Mouse (Mus musculus) gastrocnemius, postnatal 25 days (tissue): ENCODE measurements around the gene RPS10-NUDT3. TPM values are rescaled to one million over a fixed set of nuclear protein-coding genes. Genes with fewer than 3 reads are reported as not detected.
A peak's percentile ranks its signal among the peaks of the same experiment; 100 is the strongest.

Experiments
- DNase-seq: peaks from one replicate; pipeline ENCODE4 v3.0.0; 2022
- total RNA-seq, 2 experiments: library from RNA; stranded (reverse); gene quantifications; 1 replicate in 1 of 2; 2 replicates in 1 of 2; pipeline ENCODE4 v1.2.3; 2021

The RPS10-NUDT3 gene
- total RNA-seq, 2 experiments from 2014 or later: not detected

- no peak for DNase-seq
Measured at GRCm38 (mm10) chr17:27554062-27554960, 80.7 kb downstream of the RPS10-NUDT3 start.

DNA sequence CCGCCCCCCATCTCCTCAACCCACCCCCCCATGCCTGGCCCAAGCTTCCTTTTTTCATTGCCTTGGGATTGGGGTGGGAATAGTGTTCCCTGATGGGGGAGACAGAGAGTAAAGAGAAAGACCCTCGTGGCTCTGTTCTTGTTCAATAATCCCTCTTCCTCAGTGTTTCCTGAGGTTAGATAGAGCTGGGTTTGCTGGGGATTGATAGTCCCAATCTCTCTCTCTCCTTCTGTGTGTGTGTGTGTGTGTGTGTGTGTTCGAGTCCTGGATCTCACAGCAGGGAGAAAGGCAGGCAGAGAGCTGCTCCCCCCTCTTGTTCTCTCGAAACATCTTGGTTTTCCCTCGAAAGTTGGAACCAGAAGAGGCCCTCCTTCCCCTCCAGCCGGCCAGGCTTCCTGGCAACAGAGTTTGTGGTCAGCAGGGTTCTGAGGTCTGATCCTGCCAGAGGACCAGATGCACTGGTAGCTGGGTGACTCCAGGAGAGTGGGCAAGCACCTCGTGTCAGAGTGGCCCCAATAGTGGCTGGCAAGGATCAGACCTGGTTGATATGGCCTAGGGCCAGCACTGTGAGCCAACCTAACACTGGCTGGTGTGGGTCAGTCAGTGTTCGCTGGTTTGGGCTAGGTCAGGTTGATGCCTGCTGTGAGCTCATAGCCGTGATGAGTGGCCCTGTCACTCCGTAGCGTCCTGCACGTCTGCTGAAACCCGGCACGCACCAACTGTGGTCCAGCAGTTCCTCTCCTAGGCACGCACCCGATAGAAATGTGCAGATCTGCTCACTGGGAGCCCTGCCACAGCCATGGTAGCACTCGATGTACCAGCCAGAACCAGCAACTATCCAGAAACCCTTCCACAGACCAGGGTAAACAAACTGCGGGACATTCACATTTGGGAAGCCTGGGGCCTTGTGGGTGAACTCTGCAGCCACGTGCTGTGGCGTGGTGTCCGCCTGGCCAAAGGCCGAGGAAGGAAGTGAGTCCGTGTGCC lies 82.5 kb downstream of the RPS10-NUDT3 start:
- peak; percentile 40 for DNase-seq

GRCm38 (mm10) chr17:27551393-27551940 lies 83.6 kb downstream of the RPS10-NUDT3 start:
- no peak for DNase-seq

DNA sequence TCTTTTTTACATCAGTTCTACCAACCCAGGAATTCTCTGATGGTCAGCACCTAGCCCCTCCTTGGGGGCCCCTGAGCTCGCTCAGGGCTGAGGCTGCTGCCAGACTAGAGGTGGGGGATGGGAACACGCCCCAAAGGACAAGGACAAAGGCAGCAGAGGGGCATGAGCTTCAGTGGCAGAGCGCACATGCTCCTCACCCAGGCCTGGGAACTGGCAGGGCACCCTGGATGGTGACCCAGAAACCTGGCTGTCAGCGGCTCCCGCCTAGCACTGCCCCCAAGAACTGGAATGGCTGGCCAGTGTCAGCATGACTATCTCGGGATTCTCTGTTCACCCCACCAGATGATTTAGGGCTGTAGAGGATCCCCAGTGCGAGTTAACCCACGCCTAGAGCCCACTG lies 85.8 kb downstream of the RPS10-NUDT3 start:
- no peak for DNase-seq

GRCm38 (mm10) chr17:27547253-27547868 lies 87.7 kb downstream of the RPS10-NUDT3 start:
- DNase-seq: peak; percentile 57

GRCm38 (mm10) chr17:27546574-27547085 lies 88.4 kb downstream of the RPS10-NUDT3 start:
- DNase-seq: no peak

DNA sequence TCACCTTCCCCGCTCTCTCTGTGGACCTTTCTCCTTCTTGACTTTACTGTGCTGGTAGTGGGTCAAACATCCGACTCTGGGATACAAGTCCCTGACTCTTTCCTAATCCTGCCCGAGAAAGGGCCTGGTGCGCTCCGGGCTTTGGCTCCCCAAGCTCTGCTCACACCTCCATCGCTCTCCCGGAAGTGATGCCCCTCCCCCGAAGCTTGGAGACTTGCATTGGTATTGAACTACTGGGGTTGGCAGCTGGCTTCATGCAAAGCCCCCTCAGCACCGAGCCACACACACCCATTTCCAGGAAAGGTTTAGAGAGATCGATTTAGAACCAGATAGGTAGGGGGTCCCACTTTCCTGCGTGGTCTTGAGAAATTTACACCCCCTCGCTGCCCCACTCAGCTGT lies 89.0 kb downstream of the RPS10-NUDT3 start:
- DNase-seq: no peak

DNA sequence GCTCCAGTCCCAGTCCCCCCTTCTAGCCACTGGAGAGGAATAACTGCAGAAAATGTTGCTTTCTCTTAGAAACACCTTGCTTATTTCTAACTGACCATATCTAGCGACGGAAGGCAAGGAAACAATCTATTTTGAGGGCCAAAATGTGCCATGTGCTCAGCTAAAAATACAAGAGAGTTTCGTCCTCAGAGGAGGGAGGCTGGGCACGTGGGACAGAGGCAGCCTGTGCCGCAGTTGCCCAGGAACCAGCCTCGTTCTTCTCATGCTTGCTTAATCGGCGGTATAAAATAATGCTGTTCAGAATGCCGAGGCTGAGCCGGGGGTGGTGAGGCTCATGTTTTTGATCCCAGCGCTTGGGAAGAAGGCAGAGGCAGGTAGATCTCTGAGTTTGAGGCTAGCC lies 90.5 kb downstream of the RPS10-NUDT3 start:
- no peak for DNase-seq

DNA sequence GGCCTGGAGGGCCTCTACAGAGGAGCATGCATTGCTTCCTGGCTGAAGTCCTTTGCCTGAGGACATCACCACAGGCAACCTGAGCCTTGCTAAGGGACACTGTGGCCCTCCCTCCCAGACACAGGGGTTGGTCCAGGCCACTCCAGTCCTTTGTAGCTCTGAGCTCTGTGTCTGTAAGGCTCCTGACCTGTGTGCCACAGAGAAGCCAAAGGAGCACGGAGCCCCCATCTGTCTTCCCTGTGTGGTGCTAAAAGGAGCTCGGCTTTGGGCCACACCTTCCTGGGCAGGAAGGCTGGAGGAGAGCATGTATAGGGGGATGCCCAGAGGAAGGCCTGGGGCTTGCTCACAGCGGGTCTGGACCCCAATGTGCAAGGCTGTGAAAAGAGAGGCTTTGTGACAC lies 93.0 kb downstream of the RPS10-NUDT3 start:
- no peak for DNase-seq

GRCm38 (mm10) chr17:27541261-27541660 lies 93.8 kb downstream of the RPS10-NUDT3 start:
- no peak for DNase-seq

DNA sequence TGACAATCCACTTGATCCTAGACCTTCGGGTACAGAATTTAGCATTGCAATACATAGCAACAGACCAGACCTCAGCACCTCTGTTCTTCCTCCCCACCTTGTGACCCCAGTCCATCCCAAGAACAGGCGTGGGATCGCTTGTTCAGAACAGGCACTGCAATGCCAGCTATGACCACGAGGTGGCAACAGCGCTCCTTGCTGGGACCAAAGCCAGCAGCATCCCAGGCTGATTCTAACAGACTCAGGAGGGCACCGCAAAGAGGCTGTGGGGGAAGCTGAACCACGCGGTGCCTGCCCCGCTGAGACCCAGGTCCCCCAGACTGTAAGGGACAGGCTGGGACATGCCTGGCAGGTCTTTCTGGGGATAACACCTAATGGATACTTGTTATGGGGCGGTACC lies 100.3 kb downstream of the RPS10-NUDT3 start:
- DNase-seq: peak; percentile 63

- DNase-seq: no peak
Measured at GRCm38 (mm10) chr17:27533354-27533753, 101.7 kb downstream of the RPS10-NUDT3 start.

DNA sequence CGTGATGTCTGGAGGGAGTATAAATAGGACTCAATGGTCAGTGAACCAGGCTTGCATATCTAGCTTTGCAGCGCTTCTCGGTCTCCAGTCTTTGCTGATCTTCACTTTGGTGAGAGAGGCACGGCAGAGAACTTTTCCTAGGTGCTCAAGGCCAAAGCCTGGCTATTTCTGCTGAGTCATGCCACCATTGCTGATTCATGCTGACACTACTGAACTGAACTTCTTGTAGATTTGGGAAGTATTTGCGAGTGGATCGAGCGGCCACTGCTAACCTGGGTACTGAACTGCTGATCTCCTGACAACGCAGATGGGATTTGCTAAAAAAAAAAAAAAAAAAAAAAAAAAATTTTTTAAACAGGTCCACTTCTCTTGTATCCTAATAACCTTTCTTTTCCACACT lies 102.9 kb downstream of the RPS10-NUDT3 start:
- DNase-seq: no peak

Other genes with a start within 250 kb of the RPS10-NUDT3 start
- under 1 TPM; 0.08 to 0.24 TPM for gene Grm4, start 113.8 kb downstream of the RPS10-NUDT3 start, total RNA-seq
- 10 to 100 TPM; 24.6 to 24.7 TPM for gene Hmga1, start 78.7 kb downstream of the RPS10-NUDT3 start, total RNA-seq
- 1 to 10 TPM; 2.5 to 2.9 TPM for gene AI413582, start 69.5 kb downstream of the RPS10-NUDT3 start, total RNA-seq
- gene Nudt3, start 11.7 kb downstream of the RPS10-NUDT3 start, total RNA-seq: 100 to 1,000 TPM; 201 to 245 TPM
- gene Rps10, start 1.4 kb upstream of the RPS10-NUDT3 start, total RNA-seq: 100 to 1,000 TPM; 325 to 356 TPM
- under 1 TPM; 0.20 to 0.21 TPM for gene Pacsin1, start 20.3 kb upstream of the RPS10-NUDT3 start, total RNA-seq
- gene Spdef, start 93.7 kb upstream of the RPS10-NUDT3 start, total RNA-seq: under 1 TPM in 1 of 2 experiments, not detected in 1; 0.26 TPM
- 100 to 1,000 TPM; 125 to 149 TPM for gene D17Wsu92e, start 185.4 kb upstream of the RPS10-NUDT3 start, total RNA-seq
- gene Snrpc, start 202.9 kb upstream of the RPS10-NUDT3 start, total RNA-seq: 10 to 100 TPM; 62.8 to 63.4 TPM
- 10 to 100 TPM; 21.5 to 24.4 TPM for gene Uhrf1bp1, start 221.2 kb upstream of the RPS10-NUDT3 start, total RNA-seq